Mouse (Mus musculus): ENCODE measurements around the gene Dtd2.

The Dtd2 gene

DNA sequence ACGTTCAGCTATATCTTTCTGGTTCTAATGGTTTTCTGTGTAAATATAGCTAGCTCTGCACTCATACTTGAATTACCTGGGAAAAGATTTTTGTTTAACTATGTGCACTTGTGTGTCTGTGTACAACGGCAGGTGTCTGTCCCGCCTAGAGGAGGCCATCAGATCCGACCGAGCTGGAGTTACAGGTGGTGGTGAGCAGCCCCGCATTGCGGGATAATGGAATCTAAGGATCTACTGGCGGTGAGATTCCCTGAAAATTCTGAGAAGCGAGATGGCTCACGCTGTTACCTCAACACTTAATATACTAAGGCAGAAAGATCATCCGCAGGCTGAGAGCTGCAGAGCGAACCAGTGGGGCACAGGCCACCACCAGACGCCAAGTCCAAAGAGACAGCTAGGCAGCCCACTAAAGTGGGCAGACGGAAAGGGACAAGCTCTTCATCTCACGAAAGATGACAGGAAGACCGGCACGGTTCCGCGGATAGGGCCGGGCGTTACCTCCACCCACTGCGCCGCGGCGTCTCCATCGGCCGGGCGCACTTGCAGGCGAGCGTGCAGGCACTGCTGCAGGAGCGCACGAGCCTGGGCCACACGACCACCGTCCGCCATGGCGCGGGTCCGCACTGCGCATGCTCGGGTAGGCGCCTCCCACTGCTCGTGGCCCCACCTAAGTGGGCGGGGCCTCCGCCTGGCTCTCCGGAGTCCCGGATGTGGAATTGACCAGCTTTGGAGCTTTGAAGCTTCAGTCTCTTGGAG, at the start of gene Dtd2:
Gene Dtd2, minus strand, starts transcription at position 625 of the 756 bp plus-strand sequence.
- DNase-seq (ENCODE audit: extremely low spot score) = peak; percentile 94

- no peak for DNase-seq (ENCODE audit: extremely low spot score)
These were observed 43.0 kb upstream of the Dtd2 start for GRCm38 (mm10) chr12:52049324-52049723.

GRCm38 (mm10) chr12:52046371-52046770, 40.1 kb upstream of the Dtd2 start:
- no peak for DNase-seq (ENCODE audit: extremely low spot score)

DNA sequence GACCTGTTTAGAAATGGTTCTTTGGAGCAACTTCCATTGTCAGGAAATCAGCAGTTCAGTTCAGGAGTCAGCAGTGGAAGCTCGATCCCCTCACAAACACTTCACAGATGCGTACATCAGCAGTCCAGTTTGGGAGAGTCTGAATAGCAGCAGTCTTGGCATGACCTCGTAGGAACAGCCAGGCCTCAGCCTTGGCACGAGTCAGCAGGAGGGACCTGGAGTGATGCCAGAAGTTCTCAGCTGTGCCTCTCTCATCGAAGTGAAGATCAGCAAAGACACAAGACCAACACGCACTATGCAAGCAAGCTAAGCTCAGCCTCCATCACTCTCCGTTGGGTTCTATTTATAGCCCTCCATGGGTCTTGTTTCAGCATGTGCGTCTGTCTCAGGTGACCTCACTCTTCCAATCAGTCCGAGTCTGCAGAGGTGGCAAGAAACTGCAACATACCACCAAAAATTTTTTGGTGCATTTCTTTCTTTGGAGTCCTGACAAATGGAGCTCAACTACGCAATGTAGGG, 36.6 kb upstream of the Dtd2 start:
- no peak for DNase-seq (ENCODE audit: extremely low spot score)

DNA sequence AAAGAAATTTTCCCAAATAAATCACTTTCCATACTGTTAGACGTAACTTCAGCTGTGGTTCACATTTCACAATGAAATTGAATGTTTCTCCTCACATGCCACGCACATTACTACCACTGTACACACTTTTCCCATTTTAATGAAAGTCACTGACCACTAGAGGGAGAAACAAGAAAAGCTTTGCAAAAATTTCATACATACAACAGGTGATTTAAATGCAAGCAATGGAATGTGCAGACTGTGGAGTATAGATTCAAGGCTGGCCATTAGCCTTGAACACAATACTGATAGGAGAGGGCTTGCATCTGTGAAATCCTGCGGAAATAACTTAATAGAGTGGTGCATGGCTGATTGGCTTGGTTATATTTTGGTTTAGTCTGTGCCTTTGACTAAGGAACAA, 32.1 kb upstream of the Dtd2 start:
- peak; percentile 15 for DNase-seq (ENCODE audit: extremely low spot score)

DNA sequence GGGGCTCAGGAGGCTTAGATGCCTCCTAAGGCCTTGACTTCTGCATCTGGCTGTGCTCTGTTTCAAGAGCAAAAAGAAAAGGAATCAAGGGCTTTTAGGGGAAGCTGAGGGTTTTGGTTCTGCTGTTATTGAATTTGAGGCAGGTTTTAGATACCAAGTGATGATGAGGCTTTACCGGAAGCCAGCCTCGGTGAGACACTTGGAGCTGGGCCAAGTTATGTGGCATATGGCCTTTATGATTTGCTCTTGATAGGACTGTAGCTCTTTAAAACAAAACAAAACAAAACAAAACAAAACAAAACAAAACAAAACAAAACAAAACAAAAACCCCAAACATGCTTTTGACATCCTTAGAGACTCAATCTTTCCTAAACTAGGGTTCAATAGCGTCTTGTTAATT, 28.7 kb upstream of the Dtd2 start:
- no peak for DNase-seq (ENCODE audit: extremely low spot score)

DNA sequence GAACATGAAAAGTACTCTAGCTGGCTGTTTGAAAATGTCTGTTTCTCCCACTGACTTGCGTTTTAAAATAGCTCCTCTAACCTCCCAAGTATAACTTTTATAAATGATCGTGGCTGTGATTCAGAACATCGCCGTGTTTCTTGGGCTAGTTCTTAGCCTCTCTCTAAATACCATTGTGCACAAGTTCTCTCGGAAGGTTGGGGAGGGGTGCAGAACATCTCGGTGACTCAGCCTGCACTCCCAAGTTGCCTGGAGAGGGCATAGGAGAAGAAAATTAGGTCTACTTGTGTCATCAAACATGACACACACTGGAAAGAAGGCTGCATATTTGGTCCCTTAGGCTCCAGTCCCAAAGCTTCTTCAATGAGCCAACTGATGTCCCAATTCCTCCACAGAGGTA, 26.0 kb upstream of the Dtd2 start:
- no peak for DNase-seq (ENCODE audit: extremely low spot score)

GRCm38 (mm10) chr12:52027963-52028362, 21.7 kb upstream of the Dtd2 start, which contains the start of gene Gpr33:
Gene Gpr33 (minus strand): TSS chr12:52028063.
- no peak for DNase-seq (ENCODE audit: extremely low spot score)

DNA sequence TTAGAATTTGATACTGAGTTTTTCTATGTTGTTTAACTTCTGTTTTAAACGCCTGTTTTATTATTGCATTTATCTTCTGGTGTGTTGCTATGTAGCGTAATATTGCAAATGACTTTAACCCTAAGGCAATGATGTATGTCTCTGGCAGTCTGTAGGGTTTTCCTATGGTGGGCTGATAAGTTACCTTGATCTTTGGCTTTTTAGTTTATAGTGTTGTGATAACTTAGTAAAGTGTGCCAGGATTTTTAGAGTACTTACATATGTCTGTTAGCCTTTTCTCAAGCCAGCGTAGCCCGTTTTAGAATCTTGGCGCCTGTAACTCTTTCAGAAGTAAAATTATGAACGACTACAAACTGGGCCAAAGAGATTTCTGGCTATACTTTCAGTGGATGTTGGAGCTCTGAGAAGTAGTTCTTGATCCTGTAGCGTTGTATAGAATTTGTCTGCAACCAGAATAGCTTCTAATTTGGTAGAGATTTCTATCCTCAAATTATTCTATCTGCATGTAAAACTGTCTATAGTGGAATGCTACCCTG, 8.3 kb upstream of the Dtd2 start:
- DNase-seq (ENCODE audit: extremely low spot score) = no peak

- no peak for DNase-seq (ENCODE audit: extremely low spot score)
These were observed 7.7 kb upstream of the Dtd2 start for GRCm38 (mm10) chr12:52014044-52014443.

GRCm38 (mm10) chr12:52013274-52013673, 7.0 kb upstream of the Dtd2 start:
- DNase-seq (ENCODE audit: extremely low spot score) = peak; percentile 36

DNA sequence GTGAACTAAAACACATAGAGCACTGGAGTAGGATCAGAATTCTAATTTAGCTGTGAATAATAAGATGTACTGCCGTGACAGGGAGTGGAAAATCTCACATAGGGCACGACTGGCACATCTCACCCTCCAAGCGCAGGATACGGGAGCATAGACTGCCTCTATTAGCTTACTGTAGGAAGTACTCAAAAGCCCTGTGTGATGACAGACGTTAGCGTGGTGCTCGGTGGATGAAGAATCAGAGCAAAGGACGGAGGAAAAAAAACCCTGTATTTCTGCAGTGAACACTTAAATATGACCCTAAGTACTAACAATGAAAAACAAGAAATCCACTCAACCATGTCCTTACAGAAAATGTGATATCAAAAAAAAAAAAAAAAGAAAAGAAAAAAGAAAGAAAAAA, 5.9 kb upstream of the Dtd2 start:
- DNase-seq (ENCODE audit: extremely low spot score) = no peak

- DNase-seq (ENCODE audit: extremely low spot score) = peak; percentile 22
These were observed 4.3 kb upstream of the Dtd2 start for GRCm38 (mm10) chr12:52010630-52010961.

DNA sequence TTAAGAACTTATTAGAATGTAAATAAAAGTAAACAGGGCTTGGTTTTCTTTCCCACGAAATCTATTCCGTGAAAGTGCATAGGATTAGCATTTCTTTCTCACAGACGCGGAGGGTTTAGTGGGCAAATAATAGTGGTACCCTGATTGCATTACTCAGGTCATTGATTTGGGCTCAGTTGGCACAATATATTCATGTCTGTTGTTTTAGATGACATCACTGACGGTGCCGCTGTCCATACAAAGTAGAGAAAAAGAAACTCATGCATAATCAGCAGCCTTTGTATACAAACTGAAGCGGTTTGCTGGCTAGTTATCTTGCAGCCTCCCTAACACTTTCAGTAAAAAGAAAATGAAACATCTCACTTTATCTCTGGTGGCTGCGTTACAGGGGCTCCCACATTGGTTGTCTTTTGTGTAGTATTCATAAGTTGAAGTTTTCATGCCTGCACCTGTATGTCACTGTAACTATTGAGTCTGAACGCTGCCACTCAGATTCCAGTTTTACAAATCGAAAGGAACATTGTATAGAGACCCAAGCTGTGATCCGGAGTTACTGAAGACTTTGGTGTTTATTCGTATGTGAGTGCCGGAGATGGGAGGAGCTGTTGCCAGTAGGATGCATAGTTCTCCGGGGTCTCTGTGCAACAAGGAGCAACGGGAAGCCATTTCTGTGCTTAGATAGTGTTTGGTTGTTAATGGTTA, 3.8 kb upstream of the Dtd2 start:
- DNase-seq (ENCODE audit: extremely low spot score) = no peak

DNA sequence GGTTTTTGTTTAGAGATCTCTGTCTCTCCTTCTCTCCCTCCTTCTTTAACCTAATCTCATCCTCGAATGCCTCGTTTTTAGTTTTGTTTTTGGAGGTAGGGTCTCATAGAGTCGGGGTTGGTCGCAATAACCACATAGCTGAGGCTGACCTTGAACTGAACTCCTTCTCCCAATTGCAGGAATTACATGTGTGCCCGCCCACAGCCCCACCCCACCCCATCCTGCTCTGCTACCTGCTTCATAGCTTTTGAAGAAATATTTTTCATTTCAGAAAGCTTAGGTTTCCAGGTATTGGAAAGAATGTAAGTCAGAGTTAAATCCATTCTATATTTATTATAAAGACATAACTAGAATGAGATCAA, 313 bp upstream of the Dtd2 start:
- no peak for DNase-seq (ENCODE audit: extremely low spot score)

DNA sequence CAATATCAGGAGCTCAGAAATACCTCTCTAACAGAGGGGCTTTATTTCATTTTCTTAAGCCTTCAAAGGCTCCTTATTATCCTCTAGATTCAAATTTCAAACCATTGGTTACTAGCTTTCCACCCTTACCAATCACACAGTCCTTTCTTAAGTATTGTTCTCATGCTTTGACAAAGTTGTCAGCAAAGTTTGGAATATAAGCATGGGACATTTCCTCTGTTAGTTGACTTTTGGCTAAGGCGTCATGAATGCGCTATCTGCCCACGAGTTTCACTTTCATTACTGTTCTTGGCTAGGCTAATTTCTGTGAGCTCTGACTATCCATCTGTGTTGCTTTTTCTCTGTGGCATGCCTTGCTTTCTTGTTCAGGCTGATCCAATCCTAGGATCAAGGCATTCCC, 3.6 kb downstream of the Dtd2 start:
- DNase-seq (ENCODE audit: extremely low spot score) = no peak

DNA sequence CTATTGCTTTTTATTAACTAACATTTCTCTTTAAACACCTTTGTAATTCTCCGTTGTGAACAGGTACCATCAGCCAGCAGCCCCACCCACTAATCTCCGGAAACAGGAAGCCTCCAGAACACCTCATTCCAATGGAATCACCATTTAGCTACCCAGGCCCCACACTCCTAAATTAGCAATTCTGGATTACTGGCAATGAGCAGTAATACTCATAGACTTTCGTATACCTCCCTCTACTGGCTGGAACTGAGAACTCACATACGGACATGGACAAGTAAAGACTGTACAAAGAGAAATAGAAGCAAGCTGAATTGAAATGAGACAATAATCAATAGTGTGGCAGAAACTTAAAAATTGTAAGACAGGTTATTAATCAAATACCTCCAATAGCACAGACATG, 4.8 kb downstream of the Dtd2 start:
- DNase-seq (ENCODE audit: extremely low spot score) = peak; percentile 63

GRCm38 (mm10) chr12:51998366-51998932, 7.9 kb downstream of the Dtd2 start:
- no peak for DNase-seq (ENCODE audit: extremely low spot score)

- DNase-seq (ENCODE audit: extremely low spot score) = no peak
These were observed 10.4 kb downstream of the Dtd2 start for GRCm38 (mm10) chr12:51995738-51996536.

DNA sequence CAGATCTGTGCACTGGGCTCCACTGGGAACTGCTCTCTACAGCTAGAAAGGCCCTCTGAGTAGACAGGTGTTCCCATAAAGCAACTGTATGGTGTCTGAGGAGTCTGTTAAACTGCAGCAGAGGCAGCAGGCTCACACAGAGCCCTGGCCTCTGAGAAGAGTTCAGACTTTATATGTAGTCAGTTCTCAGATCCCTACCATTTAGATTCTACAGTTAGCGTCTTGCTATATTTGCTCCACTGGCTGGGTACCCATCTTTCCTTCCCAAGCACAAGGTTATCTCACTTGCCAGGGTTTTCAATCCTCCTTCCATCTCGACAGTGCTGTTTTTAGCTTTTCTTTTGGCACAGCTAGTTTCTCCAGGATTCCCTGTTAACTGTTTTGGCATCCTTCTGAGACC, 15.7 kb downstream of the Dtd2 start:
- no peak for DNase-seq (ENCODE audit: extremely low spot score)

GRCm38 (mm10) chr12:51988536-51988935, 17.8 kb downstream of the Dtd2 start:
- no peak for DNase-seq (ENCODE audit: extremely low spot score)

GRCm38 (mm10) chr12:51985826-51986225, 20.5 kb downstream of the Dtd2 start:
- no peak for DNase-seq (ENCODE audit: extremely low spot score)
